Mouse (Mus musculus): ENCODE results near the gene Gm20388. TPM values are rescaled to one million over a fixed set of nuclear protein-coding genes. Genes with fewer than 3 reads are reported as not detected.

The Gm20388 gene
- polyA plus RNA-seq, 1 experiment from 2014 or later = not detected

DNA sequence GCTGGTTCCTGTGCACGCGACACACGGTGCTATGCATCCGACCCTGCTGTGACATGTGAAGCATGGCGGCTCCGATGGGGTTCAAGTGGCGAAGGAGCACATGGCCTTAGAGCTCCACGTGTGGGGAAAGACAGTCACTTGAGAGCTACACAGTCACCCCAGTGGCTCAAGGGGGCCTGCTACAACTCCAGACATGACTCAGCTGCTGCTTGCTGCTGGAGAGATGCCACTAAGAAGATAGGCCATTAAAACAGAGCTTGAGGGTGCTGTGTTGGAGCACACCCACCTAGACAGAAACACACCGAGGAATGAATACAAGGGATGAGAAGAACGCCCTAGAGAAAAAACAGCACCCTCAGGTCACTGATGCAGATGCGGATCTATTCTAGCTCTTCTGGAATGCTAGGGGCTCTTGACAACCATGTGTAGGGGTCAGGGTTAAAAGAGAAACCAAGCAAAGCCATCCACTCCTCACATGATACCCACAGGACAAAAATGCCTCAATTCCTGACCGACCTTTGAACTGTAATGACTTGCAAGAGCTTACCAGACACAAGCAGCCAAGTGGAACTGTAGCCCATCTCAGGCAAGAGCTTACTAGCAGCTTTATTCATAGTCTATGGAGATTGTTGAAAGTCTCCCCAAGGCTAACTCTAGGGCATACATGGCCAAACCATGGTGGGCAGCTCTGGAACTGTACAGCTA is 1737.0 kb downstream of the Gm20388 start:
- no peak for ATAC-seq (replicated peaks)
- H3K9ac ChIP-seq (replicated peaks) = no peak overlapping the region
- H3K27me3 ChIP-seq = no peaks in the 10 kb centered on the region
- no peak overlapping the region for H3K27ac ChIP-seq (replicated peaks)
- H3K4me3 ChIP-seq = peak overlapping the region; percentile 94; the same call in 1 of the 2 replicates
- 87% methylated on average over 12 of the region's 12 CpGs for WGBS
- H3K36me3 ChIP-seq = no peaks in the 10 kb centered on the region
- H3K4me2 ChIP-seq (replicated peaks) = peak overlapping the region; percentile 99; the same call in 1 of the 2 replicates
- no peaks in the 10 kb centered on the region for H3K9me3 ChIP-seq
- H3K4me1 ChIP-seq = peaks cover 85% of the 10 kb centered on the region

DNA sequence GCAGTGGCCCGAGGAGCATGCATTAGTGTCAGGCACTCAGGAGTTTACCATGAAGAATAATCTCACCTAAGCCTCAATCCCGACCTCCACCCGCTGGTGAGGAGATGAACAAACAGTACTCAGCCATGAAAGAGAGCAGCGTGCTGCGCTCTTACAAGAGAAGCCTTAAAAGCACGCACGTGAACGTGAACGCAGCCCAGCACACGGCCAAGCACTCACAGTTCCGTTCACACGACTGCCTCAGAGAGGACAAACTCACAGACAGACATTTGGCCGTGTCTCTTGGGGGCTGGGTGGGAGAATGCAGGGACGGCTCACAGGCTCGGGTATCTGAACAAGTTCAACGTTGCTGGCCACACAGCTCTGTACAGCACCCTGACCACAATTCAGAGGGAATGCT is 1737.8 kb downstream of the Gm20388 start:
- peaks cover 78% of the 10 kb centered on the region for H3K4me1 ChIP-seq
- no peaks in the 10 kb centered on the region for H3K27me3 ChIP-seq
- H3K9me3 ChIP-seq = no peaks in the 10 kb centered on the region
- H3K4me3 ChIP-seq = peak overlapping the region; percentile 94
- no peak overlapping the region for H3K27ac ChIP-seq (replicated peaks)
- WGBS = 65% methylated on average over 16 of the region's 16 CpGs
- ATAC-seq (replicated peaks) = no peak
- H3K36me3 ChIP-seq = no peaks in the 10 kb centered on the region
- H3K4me2 ChIP-seq (replicated peaks) = peak overlapping the region; percentile 99
- peak overlapping the region; percentile 24 for H3K9ac ChIP-seq (replicated peaks)

DNA sequence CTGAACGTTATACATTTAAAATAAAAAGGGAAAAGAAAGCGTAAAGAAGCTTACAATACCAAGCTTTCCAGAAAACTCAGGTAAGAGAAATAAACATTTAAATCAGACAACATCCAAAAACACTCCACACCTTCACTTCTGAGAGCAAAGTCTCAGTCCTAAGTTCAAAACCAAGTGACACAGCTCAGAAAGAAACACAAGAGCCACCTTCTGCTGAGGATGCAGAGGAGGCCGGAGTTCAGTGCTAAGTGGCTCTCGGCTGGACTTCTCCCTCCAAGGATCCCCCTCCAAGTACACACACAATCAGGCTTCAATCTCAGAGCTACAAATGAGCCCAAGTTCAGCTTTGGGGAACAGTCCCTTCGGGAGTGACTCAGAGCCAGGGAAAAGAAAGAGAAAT is 1738.8 kb downstream of the Gm20388 start:
- no peak overlapping the region; the same call in 1 of the 2 replicates for H3K27ac ChIP-seq (replicated peaks)
- ATAC-seq (replicated peaks) = no peak
- no peaks in the 10 kb centered on the region for H3K27me3 ChIP-seq
- peak overlapping the region; percentile 99 for H3K4me2 ChIP-seq (replicated peaks)
- peak overlapping the region; percentile 94 for H3K4me3 ChIP-seq
- H3K36me3 ChIP-seq = no peaks in the 10 kb centered on the region
- no peaks in the 10 kb centered on the region for H3K9me3 ChIP-seq
- H3K4me1 ChIP-seq = peaks cover 77% of the 10 kb centered on the region
- 68% methylated on average over 5 of the region's 5 CpGs for WGBS
- H3K9ac ChIP-seq (replicated peaks) = peak overlapping the region; percentile 83

DNA sequence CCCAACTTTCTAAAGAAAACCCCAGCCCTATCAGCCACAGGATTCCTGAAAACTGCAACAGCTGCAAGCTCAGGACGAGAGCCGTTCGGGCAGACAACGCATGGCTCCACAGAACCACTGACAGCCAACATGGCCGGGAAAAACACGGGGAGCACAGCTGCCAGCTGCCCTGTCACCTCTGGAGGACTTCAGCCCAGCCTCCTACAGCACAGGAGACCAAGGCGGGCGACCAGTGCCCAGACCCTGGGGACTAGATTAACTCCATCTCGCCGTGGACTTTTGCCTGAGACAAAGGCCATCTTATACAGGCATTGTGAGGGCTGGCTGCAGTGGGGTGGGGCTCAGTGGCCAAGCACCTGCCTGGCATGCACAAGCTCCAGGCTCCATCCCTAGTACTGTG is 1739.3 kb downstream of the Gm20388 start:
- H3K27ac ChIP-seq (replicated peaks) = no peak overlapping the region; the same call in 1 of the 2 replicates
- WGBS = 31% methylated on average over 10 of the region's 10 CpGs

DNA sequence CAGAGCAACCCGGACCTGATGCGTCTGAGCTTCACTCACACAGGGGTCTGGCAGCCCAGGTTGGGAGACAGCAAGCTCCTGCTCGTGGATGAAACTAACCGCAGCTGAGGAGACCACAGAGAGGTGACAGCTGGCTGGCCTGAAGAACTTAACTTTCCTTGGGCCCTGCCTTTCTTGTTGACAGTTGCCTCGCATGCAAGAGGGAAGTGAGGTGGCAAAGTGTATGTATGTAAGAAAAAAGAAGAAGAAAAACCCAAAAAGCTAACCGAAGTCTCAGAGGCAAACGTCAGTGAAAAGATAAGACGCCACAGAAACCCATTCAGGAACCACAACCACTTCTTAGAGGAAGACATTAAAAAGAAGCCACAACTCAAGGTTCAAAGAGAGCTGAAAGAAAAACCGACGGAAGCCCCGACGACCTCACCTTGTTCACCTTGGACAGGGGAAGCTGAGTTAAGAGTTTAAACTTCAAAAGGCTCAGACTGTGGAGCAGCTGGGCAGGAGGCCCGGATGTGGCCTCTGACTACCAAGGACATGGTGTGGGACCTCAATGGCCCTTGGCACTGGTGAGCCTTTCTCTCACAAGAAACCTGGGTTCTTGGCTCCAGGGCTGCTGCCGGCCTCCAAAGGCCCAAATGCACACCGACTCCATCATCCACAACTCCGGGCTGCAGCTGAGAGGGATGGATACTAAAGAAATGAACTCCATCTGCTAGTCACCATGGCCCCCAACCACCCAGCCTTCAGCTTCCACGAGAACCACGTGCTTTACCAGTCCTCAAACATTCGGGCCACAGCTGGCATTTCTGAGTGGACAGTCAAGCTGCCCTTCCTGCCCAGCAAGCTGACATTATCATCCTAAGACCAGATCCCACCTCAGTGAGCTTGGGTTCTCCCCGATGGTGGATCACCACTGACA is 1740.0 kb downstream of the Gm20388 start:
- ATAC-seq (replicated peaks) = no peak
- Histone ChIP-seq H3K27ac (replicated peaks) (peak overlapping the region; percentile 79; the same call in 1 of the 2 replicates), H3K4me3 (peak overlapping the region; percentile 94), H3K9me3 (no peaks in the 10 kb centered on the region), H3K27me3 (no peaks in the 10 kb centered on the region), H3K36me3 (no peaks in the 10 kb centered on the region), H3K9ac (replicated peaks) (peak overlapping the region; percentile 83), H3K4me1 (peaks cover 70% of the 10 kb centered on the region), H3K4me2 (replicated peaks) (peak overlapping the region; percentile 99)
- 56% methylated on average over 20 of the region's 20 CpGs for WGBS

More for the DNA sequence above, 1739.3 kb downstream of the Gm20388 start:
- Histone ChIP-seq H3K4me1 (peaks cover 77% of the 10 kb centered on the region), H3K27me3 (no peaks in the 10 kb centered on the region), H3K4me2 (replicated peaks) (peak overlapping the region; percentile 99), H3K9ac (replicated peaks) (peak overlapping the region; percentile 83), H3K36me3 (no peaks in the 10 kb centered on the region), H3K4me3 (peak overlapping the region; percentile 94), H3K9me3 (no peaks in the 10 kb centered on the region)
- ATAC-seq (replicated peaks) = no peak

DNA sequence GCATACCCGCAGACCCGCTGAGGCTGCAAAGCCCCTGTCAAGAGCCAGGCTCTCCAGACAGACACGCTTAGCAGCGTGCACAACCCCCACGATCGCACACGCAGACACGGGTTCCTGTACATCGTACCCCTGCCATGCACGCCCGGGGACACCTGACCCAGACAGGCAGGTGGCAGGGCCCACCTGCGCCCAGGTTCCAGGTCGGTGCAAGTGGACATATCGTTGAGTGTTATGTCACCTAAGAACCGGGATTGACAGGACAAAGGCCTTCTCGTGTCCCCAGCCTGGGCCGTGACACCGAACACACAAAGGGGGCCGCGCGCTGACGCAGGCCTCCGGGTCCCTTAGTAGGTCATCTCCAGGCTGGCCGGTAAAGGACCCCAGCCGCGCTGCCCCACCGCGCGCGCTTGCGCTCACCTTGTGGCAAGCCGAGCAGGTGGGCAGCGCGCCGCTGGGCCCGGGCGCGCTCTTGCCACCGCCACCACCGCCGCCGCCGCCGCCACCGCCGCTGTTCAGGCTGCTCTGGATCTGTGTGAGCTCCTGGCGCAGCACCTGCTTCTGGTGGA is 1740.8 kb downstream of the Gm20388 start:
- H3K4me2 ChIP-seq (replicated peaks) = peak overlapping the region; percentile 99
- no peaks in the 10 kb centered on the region for H3K9me3 ChIP-seq
- no peak for ATAC-seq (replicated peaks)
- H3K27ac ChIP-seq (replicated peaks) = peak overlapping the region; percentile 79
- peaks cover 64% of the 10 kb centered on the region for H3K4me1 ChIP-seq
- H3K27me3 ChIP-seq = no peaks in the 10 kb centered on the region
- H3K36me3 ChIP-seq = no peaks in the 10 kb centered on the region
- H3K4me3 ChIP-seq = peak overlapping the region; percentile 94
- peak overlapping the region; percentile 83 for H3K9ac ChIP-seq (replicated peaks)
- 6% methylated on average over 47 of the region's 47 CpGs for WGBS

DNA sequence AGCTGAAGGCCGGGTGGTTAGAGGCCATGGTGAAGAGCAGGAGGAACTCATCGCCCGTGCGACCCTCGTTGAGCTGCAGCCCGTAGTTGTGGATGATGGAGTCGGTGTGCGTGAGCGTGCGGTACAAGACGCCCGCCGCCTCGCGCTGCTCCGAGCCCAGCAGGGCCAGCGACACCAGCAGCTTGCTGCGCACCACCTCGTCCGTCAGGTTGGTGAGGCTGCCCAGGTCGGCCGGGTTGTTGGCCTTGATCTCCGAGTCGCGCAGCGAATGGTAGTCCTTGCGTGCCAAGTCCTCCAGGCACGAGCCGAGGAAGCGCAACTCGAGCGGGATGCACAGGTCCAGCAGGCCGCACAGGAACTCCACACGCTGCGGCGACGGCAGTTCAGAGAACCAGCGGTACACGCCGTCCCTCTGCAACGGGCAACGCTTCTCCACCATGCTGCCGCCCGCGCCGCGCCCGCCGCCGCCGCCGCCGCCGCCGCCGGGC is 1741.3 kb downstream of the Gm20388 start:
- peaks cover 59% of the 10 kb centered on the region for H3K4me1 ChIP-seq
- H3K27ac ChIP-seq (replicated peaks) = peak overlapping the region; percentile 79

DNA sequence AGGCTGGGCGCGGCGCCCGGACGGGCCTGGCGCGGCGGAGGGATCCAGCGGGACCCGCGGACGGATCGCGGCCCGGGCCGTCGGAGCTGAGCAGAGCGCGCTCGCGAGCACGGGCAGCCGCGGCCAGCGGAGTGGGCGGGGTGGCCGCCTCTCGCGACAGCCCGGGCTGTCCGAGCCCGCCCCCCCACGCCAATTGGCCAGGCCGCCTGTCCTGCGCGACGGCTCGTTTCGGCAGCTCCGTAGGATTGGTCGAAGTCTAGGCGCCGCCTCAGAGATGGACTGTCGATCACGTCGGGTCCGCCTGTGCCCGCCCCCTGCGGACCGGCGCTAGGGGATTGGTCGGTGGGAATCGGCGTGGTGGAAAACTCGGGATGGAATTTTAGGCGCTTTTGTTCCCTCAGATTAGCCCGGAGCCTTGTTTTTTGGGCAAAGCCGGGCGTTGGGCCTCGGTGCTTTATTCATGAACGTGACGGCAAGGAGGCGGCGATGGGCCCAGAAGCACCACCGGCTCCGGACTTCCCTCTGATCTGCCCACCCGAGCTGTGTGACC is 1742.2 kb downstream of the Gm20388 start, which contains the start of gene Zcchc14:
Gene Zcchc14, minus strand, starts transcription at position 128 of the 550 bp plus-strand sequence.
- H3K27ac ChIP-seq (replicated peaks) = peak within 1 kb of the TSS; percentile 100
- H3K4me2 ChIP-seq (replicated peaks) = peak within 1 kb of the TSS; percentile 99
- peak within 1 kb of the TSS; percentile 94 for H3K4me3 ChIP-seq
- under 1% methylated on average over 65 of the region's 67 CpGs for WGBS
- H3K27me3 ChIP-seq = no peaks in the 10 kb centered on the region
- peak within 1 kb of the TSS; percentile 86 for H3K9ac ChIP-seq (replicated peaks)
- H3K36me3 ChIP-seq = no peaks in the 10 kb centered on the region
- peak; percentile 99 for ATAC-seq (replicated peaks)
- H3K4me1 ChIP-seq = peaks cover 50% of the 10 kb centered on the region
- no peaks in the 10 kb centered on the region for H3K9me3 ChIP-seq

More for the DNA sequence above, 1741.3 kb downstream of the Gm20388 start:
- Histone ChIP-seq H3K27me3 (no peaks in the 10 kb centered on the region), H3K9ac (replicated peaks) (peak overlapping the region; percentile 83), H3K36me3 (no peaks in the 10 kb centered on the region), H3K4me3 (peak overlapping the region; percentile 94), H3K4me2 (replicated peaks) (peak overlapping the region; percentile 99), H3K9me3 (no peaks in the 10 kb centered on the region)
- WGBS = under 1% methylated on average over 45 of the region's 56 CpGs
- ATAC-seq (replicated peaks) = no peak

DNA sequence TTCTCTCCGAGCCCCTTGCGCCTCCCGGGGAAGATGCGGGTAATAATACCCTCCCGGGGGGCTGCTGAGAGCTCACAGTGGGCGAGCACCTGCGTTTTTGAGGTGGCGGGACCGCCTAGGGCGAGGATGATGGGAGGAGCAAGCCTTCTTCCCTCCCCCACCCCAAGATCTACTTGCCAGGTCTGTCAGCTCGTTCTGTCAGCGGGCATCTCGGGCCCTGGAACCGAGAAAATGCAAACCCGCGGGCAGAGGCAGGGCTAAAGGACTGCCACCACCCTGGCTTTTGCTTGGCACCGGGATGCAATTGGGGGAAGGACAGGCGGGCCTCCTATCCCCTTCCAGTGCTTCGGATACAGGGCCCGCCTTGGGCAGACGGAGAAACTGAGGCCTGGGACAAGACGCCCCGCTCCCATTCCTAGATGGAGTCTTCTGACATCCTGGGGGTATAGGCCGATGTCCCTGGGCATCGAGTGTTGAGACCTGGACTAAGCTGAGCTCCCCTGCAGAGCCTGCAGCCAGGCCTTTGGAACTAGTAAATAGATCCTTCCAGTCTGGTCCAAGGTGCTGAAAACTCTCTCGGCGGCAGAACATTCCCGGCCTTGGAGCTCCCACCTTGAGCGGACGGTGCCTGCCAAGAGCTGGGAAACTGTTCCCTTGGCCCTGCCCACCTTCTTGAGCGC is 1742.8 kb downstream of the Gm20388 start:
- H3K4me3 ChIP-seq = peak overlapping the region; percentile 90
- H3K27me3 ChIP-seq = no peaks in the 10 kb centered on the region
- H3K9me3 ChIP-seq = no peaks in the 10 kb centered on the region
- H3K4me2 ChIP-seq (replicated peaks) = peak overlapping the region; percentile 68
- WGBS = under 1% methylated on average over 31 of the region's 31 CpGs
- peaks cover 44% of the 10 kb centered on the region for H3K4me1 ChIP-seq
- no peaks in the 10 kb centered on the region for H3K36me3 ChIP-seq
- peak overlapping the region; percentile 100 for H3K27ac ChIP-seq (replicated peaks)
- H3K9ac ChIP-seq (replicated peaks) = peak overlapping the region; percentile 82
- no peak; the same call in 1 of the 2 replicates for ATAC-seq (replicated peaks)

DNA sequence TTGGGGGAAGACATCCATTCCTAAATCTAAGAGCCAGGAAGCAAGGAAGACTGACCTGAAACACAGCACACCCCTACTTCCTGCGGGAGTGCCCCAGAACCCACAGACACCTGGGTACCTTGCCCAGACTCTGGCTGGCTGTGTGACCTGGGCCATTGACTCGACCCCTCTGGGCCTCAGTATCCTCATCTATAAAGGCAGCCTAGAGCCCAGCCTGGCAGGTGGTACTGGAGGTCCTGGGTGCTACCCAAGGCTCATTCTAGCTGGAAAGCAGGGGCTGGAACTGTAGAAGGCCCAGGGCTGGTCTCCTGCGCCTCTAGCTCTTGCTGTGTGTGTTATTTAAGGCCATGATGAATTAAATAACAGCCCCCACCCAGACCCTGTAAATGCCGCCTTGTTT is 1743.5 kb downstream of the Gm20388 start:
- peak overlapping the region; percentile 90 for H3K4me3 ChIP-seq
- peak overlapping the region; percentile 68 for H3K4me2 ChIP-seq (replicated peaks)
- H3K4me1 ChIP-seq = peaks cover 37% of the 10 kb centered on the region
- no peaks in the 10 kb centered on the region for H3K36me3 ChIP-seq
- ATAC-seq (replicated peaks) = no peak
- WGBS = 74% methylated on average over 4 of the region's 4 CpGs
- no peaks in the 10 kb centered on the region for H3K27me3 ChIP-seq
- H3K27ac ChIP-seq (replicated peaks) = peak overlapping the region; percentile 100
- peak overlapping the region; percentile 82 for H3K9ac ChIP-seq (replicated peaks)
- H3K9me3 ChIP-seq = no peaks in the 10 kb centered on the region

DNA sequence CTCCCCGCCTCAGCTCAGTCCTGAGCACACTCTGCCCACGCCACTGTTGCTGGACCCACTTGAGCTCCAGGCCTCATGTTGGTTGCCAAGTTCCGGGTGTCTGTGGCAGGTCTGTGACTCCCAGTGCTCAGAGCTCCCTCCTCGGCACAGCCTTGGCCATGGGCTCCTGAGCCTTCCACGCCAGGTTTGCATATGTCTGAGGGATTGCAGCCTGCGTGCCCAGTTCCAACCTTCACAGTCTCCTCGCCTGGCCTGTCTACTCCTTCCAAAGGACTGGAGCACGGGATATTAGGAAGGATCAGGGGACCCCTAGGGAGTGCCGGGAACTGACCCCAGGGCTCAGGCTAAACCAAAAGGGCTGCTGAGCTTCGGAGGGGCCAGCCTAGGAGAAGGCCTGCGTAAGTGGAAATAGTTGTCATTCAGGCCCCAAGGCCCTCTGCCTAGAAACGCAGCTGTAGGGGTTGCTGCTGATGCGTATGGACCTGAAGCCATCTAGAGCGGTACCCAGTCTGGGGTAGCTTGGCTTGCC is 1744.4 kb downstream of the Gm20388 start:
- Histone ChIP-seq H3K4me3 (no peak overlapping the region), H3K9ac (replicated peaks) (no peak overlapping the region), H3K36me3 (no peaks in the 10 kb centered on the region), H3K27me3 (no peaks in the 10 kb centered on the region), H3K4me1 (peaks cover 28% of the 10 kb centered on the region), H3K9me3 (no peaks in the 10 kb centered on the region), H3K27ac (replicated peaks) (no peak overlapping the region), H3K4me2 (replicated peaks) (no peak overlapping the region)
- 78% methylated on average over 14 of the region's 14 CpGs for WGBS
- ATAC-seq (replicated peaks) = no peak

Data from forebrain, embryonic 15.5 days (tissue).